Mouse (Mus musculus) left cerebral cortex, postnatal 36 days (tissue): ENCODE measurements at regions not wholly inside any gene's neighbourhood (a gene's known extent, or its start where the extent isn't known, plus 50 kb on each side); places are given as distances from the start of the nearest gene placed in this dataset.

ENCODE experiments used
- DNase-seq, 2 experiments: peaks; one replicate each; pipeline ENCODE4 v3.0.0; 2021 to 2022; ENCODE audit warnings: low spot score in 2 of 2, mixed read lengths in 1 of 2
- intact Hi-C: fragments of 180-260 bp; cut with DNase I; formaldehyde crosslinking; loops from one replicate; pipeline ENCODE4 v1.15.1; 2025

GRCm38 (mm10) chr3:147163540-147163939, 311.4 kb downstream of the Ttll7 start:
- intact Hi-C loops = no loop called here

DNA sequence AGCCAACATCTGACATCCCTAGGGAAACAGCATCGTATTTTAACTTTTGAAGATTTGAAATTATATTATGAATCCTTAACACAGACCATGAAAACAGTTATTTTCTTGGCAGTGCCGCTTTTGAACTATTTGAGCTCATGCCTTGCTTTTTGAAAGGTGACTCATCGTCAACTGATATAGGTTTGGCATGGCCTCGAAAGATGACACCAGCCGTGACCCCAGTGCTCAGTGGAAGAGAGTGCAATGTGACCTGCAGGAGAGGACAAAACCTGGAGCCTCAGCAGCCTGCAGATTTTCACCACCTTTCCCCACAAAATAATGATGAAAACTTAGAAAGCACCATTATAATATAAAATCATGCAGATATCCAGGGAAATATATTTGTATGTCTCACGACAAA, 312.8 kb downstream of the Ttll7 start:
- no peak for DNase-seq
- intact Hi-C loops = no loop called here

More at GRCm38 (mm10) chr3:147163540-147163939, 311.4 kb downstream of the Ttll7 start:
- DNase-seq = no peak

DNA sequence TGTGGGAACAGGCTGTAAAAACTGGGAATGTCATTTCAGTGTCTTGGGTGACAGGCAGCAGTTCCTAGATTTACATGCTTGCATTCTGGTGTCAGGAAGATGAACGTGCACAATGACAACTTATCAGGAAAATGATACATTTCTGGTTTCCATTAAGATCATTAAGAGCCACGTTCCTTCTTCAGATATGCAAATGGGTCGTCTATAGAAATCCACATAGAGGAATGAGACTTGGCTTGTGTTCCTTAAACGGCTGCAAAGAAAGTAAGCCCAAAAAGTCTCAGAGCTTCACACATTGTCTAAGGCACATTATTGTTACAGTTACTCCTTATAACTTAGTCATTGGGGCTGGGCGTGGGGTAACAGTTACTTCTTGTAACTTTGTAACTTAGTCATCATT, 314.4 kb downstream of the Ttll7 start:
- no peak for DNase-seq
- intact Hi-C loops = no loop called here

- intact Hi-C loops = no loop called here
- DNase-seq = no peak
These were observed 317.0 kb downstream of the Ttll7 start for GRCm38 (mm10) chr3:147169215-147169614.

DNA sequence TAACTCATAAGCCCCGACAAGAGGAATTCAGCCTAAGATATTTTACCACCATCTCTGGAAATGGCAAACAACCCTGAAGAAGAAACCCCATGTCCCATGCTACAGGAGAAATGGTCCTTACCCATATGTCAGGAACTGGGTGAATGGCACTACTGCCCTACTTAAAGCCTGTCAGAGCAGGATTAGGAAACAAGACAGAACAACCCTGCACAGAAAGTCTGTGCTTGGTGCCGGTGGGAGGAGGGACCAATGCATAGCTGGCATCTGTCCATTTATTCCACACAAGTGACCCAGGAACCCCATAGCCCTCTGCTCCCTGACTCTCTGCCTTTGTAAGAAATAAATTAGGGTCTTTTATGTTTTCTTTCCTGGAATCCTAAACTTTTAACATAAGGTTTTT, 317.9 kb downstream of the Ttll7 start:
- intact Hi-C loops = no loop called here
- DNase-seq = no peak

- no peak for DNase-seq
These were observed 326.6 kb downstream of the Ttll7 start for GRCm38 (mm10) chr3:147178746-147179145.

DNA sequence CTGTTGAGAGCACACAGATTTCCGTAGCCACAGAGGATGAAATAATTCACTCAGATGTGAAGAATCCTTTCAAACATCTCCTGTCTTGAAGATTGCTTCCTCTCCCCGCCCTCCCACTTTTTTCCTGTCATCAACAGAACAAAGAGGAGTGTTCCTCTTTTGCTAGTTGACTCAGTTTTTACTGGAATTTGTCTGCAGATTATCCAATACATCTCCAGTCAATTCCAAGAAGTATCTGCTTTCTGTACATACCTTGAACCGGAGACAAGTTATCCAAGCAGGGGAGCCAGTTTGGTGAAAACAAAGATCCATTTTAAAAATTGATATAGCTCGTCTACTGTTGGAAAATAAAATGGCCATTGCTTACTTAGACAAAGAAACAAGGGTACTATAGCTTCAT, 328.5 kb downstream of the Ttll7 start:
- intact Hi-C loops = no loop called here
- DNase-seq = no peak

More at GRCm38 (mm10) chr3:147178746-147179145, 326.6 kb downstream of the Ttll7 start:
- intact Hi-C loops = no loop called here

GRCm38 (mm10) chr3:147181501-147182365, 329.6 kb downstream of the Ttll7 start:
- no peak for DNase-seq
- intact Hi-C loops = no loop called here

DNA sequence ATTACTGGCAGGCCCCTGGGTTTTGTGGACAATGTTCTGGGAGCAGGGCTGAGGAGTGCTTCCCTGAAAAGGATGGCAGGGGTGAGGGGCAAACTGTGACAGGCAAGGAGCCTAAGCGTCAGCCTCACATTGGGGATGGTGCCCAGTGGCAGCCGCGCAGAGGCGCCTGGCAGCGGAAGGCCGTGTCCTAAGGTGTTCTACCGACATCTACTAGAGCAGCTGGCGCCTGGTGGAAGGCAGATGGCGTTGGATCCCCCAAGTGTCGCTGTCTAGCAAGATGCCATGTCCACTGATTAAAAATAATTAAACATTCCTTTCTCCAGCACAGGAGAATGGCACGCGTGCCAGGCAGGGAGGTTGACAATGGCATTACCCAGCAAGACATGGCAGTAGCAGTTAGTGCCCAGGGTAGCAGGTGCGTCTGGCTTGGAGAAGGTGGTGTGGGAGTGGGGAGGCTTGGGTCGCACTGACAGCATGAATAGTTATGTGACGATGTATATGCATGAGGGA, 330.3 kb downstream of the Ttll7 start:
- peak in 1 of 2 experiments; percentile 9 for DNase-seq
- intact Hi-C loops = no loop called here

- DNase-seq = no peak
- intact Hi-C loops = no loop called here
These were observed 331.6 kb downstream of the Ttll7 start for GRCm38 (mm10) chr3:147183656-147184290.

DNA sequence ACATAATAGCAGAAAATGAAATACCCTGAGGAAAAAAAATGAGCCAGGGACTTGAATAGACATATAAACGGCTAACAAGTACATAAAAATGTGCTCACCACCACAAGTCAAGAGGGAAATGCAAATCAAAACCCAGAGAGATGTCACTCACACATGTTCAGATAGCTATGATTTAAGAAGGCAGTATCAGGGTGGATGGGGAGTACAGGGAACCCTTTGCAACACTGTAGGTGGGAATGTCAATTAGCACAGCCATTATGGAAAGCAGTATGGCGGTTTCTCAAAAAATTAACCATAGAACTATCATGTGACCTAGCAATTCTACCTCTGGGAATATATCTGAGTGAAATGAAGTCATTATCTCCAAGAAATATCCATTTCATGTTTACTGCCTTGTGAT, 337.6 kb downstream of the Ttll7 start:
- DNase-seq = no peak
- intact Hi-C loops = no loop called here

DNA sequence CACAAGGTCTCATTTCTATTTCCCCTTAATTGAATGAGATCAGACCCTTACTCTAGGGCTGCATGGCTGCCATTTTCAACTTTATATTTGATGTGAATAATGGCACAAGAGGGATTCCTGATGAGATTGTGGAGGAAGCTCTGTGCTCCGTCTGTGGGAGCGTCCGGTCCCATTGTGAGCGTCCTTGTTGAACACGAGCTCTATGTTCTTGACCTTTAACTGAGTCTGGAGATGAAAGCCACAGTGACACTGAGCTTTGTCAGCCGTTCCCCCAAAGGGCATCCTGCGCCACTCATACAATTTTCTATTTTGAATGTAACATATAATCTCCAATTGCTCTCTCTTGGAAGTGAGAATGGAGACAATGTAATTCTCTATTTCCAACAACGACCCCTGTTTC, 344.5 kb downstream of the Ttll7 start:
- intact Hi-C loops = no loop called here
- DNase-seq = no peak

- intact Hi-C loops = no loop called here
- DNase-seq = no peak
These were observed 345.0 kb downstream of the Ttll7 start for GRCm38 (mm10) chr3:147197215-147197614.

- no peak for DNase-seq
- intact Hi-C loops = no loop called here
These were observed 359.2 kb downstream of the Ttll7 start for GRCm38 (mm10) chr3:147211127-147211940.

- intact Hi-C loops = no loop called here
- DNase-seq = peak; percentile 13 to 17
These were observed 376.5 kb downstream of the Ttll7 start for GRCm38 (mm10) chr3:147228663-147229062.

- intact Hi-C loops = no loop called here
These were observed 378.4 kb downstream of the Ttll7 start for GRCm38 (mm10) chr3:147230594-147230993.

GRCm38 (mm10) chr3:147238398-147238797, 386.2 kb downstream of the Ttll7 start:
- intact Hi-C loops = no loop called here

More at GRCm38 (mm10) chr3:147230594-147230993, 378.4 kb downstream of the Ttll7 start:
- no peak for DNase-seq

DNA sequence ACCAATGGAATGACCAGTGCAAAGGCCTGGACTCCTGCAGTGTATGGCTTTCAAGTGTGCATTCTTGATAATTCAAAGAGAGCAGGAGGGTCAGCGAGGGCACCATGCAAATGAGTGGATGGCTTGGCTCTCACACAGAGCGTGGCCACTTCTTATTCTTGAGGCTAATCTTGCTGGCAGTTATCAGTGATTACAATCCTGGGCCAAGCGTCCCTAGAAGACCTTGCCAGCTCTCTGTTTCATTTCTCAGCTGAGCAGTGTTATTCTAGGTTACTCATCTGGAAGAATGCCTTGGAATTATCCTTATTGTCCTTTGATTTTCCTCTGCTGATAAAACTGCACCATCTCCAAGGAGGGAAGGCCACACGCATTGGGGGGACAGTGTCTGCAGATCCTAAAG, 388.5 kb downstream of the Ttll7 start:
- intact Hi-C loops = no loop called here
- no peak for DNase-seq

More at GRCm38 (mm10) chr3:147238398-147238797, 386.2 kb downstream of the Ttll7 start:
- DNase-seq = no peak

- intact Hi-C loops = no loop called here
- no peak for DNase-seq
These were observed 392.8 kb downstream of the Ttll7 start for GRCm38 (mm10) chr3:147244911-147245430.

DNA sequence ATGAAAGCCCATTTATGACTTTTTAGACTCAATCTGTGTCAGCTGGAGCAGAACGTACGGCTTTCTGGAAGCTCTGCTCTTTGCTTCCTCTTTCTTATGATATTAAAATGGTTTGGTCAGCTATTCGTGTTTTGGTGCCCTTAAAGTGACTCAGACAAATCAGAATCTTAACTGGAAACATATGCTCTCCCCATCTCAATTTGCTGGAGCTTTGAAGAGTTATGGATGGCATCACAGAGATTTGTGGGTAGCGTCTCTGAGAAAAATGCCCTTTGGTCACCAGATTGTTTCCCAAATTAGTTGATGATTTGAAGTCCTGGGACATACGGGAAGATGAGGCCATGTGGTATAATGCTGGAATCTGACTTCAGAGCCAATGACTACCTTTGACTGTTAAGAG, 394.0 kb downstream of the Ttll7 start:
- DNase-seq = no peak
- intact Hi-C loops = no loop called here
